ENCODE assay signal across 9 mouse cellular contexts in genomic region chr19:5461411-5461810, GRCm38 (mm10). TPM values are rescaled to one million over a fixed set of nuclear protein-coding genes. Genes with fewer than 3 reads are reported as not detected.
DNase-seq lines count a peak whose midpoint lies in the region; ATAC-seq and TF ChIP-seq lines count a peak whose summit lies in the region.
"Had no signal": no experiment of that assay in that cellular context is flagged by ENCODE, and none has a peak within 500 bp of the region (broad histone marks: within the 10 kb centered on the region; RNA-seq: fewer than 3 reads in every experiment).

No protein-coding gene starts in this region.

- no peaks in the 10 kb centered on the region for H3K9me3 ChIP-seq in heart, embryonic 10.5 days
- no peaks in the 10 kb centered on the region for H3K9me3 ChIP-seq in forebrain, embryonic 14.5 days (replicated peaks; ENCODE audit: control insufficient read depth, low read length)
- H3K9me3 ChIP-seq in liver, embryonic 14.5 days (ENCODE audit: control insufficient read depth, low read length), result no peaks in the 10 kb centered on the region

- no peak for DNase-seq in heart, embryonic 10.5 days (ENCODE audit: low spot score)
- no peak for DNase-seq in heart, postnatal 14 days
- DNase-seq in forebrain, embryonic 14.5 days (ENCODE audit: low spot score), result no peak
- DNase-seq in liver, embryonic 14.5 days (ENCODE audit: low read depth in 3 of 3, low spot score in 3 of 3), result no peak
- no peak for DNase-seq in right cerebral cortex, postnatal 25 days
- DNase-seq in thymus, postnatal 0 days (ENCODE audit: low spot score), result no peak
- DNase-seq in urinary bladder, postnatal 10 days (ENCODE audit: low spot score), result no peak
- DNase-seq: kidney, postnatal 36 days had no signal

- H3ac ChIP-seq in C2C12 (ENCODE audit: control insufficient read depth, insufficient read length, low read depth), result peak overlapping the region; percentile 9

- peaks cover 15% of the 10 kb centered on the region; the same call in 1 of the 2 replicates for H3K27me3 ChIP-seq in heart, embryonic 10.5 days (ENCODE audit: insufficient read depth, poor library complexity, severe bottlenecking)
- no peaks in the 10 kb centered on the region for H3K27me3 ChIP-seq in C2C12 (ENCODE audit: control insufficient read depth, insufficient read depth, insufficient read length)
- H3K27me3 ChIP-seq in forebrain, embryonic 14.5 days (replicated peaks; ENCODE audit: control insufficient read depth, insufficient read depth, low read length), result no peaks in the 10 kb centered on the region
- H3K27me3 ChIP-seq in liver, embryonic 14.5 days (ENCODE audit: control insufficient read depth, insufficient read depth, low read length), result no peaks in the 10 kb centered on the region

- H3K27ac ChIP-seq in heart, embryonic 10.5 days, result no peak overlapping the region
- no peak overlapping the region for H3K27ac ChIP-seq in forebrain, embryonic 14.5 days (ENCODE audit: low read depth, low read length)
- no peak overlapping the region for H3K27ac ChIP-seq in liver, embryonic 14.5 days

- peak overlapping the region; percentile 80; the same call in 1 of the 2 replicates for H3K9ac ChIP-seq in forebrain, embryonic 14.5 days (ENCODE audit: low read length)
- H3K9ac ChIP-seq in liver, embryonic 14.5 days (replicated peaks), result no peak overlapping the region

- WGBS in heart, embryonic 10.5 days, result 85% methylated on average over 6 of the region's 6 CpGs
- 81% methylated on average over 6 of the region's 6 CpGs for WGBS in forebrain, embryonic 14.5 days
- WGBS in liver, embryonic 14.5 days (ENCODE audit: insufficient replicate concordance), result 74% methylated on average over 6 of the region's 6 CpGs

- no peak for ATAC-seq in forebrain, embryonic 14.5 days
- no peak for ATAC-seq in liver, embryonic 14.5 days (ENCODE audit: insufficient read depth)

- peaks cover 7% of the 10 kb centered on the region for H3K79me3 ChIP-seq in C2C12 (ENCODE audit: low read depth)

- peak overlapping the region; percentile 92 for H3K4me2 ChIP-seq in forebrain, embryonic 14.5 days (ENCODE audit: low read length)
- peak overlapping the region; percentile 90 for H3K4me2 ChIP-seq in liver, embryonic 14.5 days (ENCODE audit: low read depth)

- peaks cover 28% of the 10 kb centered on the region for H3K79me2 ChIP-seq in C2C12 (ENCODE audit: control insufficient read depth, insufficient read depth)

- intact Hi-C loops in heart, postnatal 14 days (cut with DNase I), result no loop called here

- no peak for TF ChIP-seq CTCF in C2C12 (IDR thresholded peaks at IDR 0.05; ENCODE audit: control insufficient read depth, insufficient read depth, insufficient read length)
- TF ChIP-seq CTCF in liver, embryonic 14.5 days (IDR thresholded peaks at IDR 0.05; ENCODE audit: low read depth), result no peak

- H3K4me3 ChIP-seq in heart, embryonic 10.5 days, result peak overlapping the region; percentile 84
- peak overlapping the region; percentile 59 for H3K4me3 ChIP-seq in C2C12 (ENCODE audit: insufficient read depth, poor library complexity, severe bottlenecking)
- H3K4me3 ChIP-seq in forebrain, embryonic 14.5 days (ENCODE audit: low read depth, low read length), result peak overlapping the region; percentile 81
- H3K4me3 ChIP-seq in liver, embryonic 14.5 days (ENCODE audit: insufficient read depth in 1 of 2, low read depth in 2 of 2, low read length in 2 of 2), result peak overlapping the region; percentile 77 to 99; a peak in 3 of 4 replicates

- H3K36me3 ChIP-seq in heart, embryonic 10.5 days, result peaks cover 41% of the 10 kb centered on the region
- peaks cover 48% of the 10 kb centered on the region for H3K36me3 ChIP-seq in C2C12 (ENCODE audit: control insufficient read depth, insufficient read depth)
- peaks cover 42% of the 10 kb centered on the region for H3K36me3 ChIP-seq in forebrain, embryonic 14.5 days (ENCODE audit: control insufficient read depth, insufficient read depth, low read length)
- no peaks in the 10 kb centered on the region; the same call in 1 of the 2 replicates for H3K36me3 ChIP-seq in liver, embryonic 14.5 days (replicated peaks; ENCODE audit: control insufficient read depth, insufficient read depth, low read depth)

- H3K4me1 ChIP-seq in heart, embryonic 10.5 days, result peaks cover 36% of the 10 kb centered on the region
- peaks cover 21% of the 10 kb centered on the region for H3K4me1 ChIP-seq in forebrain, embryonic 14.5 days (ENCODE audit: control insufficient read depth, insufficient read depth, low read length)
- peaks cover 14 to 19% of the 10 kb centered on the region in 2 experiments for H3K4me1 ChIP-seq in liver, embryonic 14.5 days (replicated peaks; ENCODE audit: control insufficient read depth in 2 of 2, insufficient read depth in 2 of 2, low read length in 1 of 2)

- no peak for TF ChIP-seq EP300 in liver, embryonic 14.5 days (IDR thresholded peaks at IDR 0.05; ENCODE audit: low read depth)

TF ChIP-seq in C2C12, 6 proteins besides CTCF, POLR2A, EP300 and RAD21:
- no peak for TF ChIP-seq USF1 (IDR thresholded peaks at IDR 0.05; ENCODE audit: low read depth)
- no peak for TF ChIP-seq MAX (IDR thresholded peaks at IDR 0.05)
- no peak for TF ChIP-seq FOSL1 (IDR thresholded peaks at IDR 0.05; ENCODE audit: insufficient read depth, low read length, poor library complexity, severe bottlenecking)
- no peak for TF ChIP-seq MYOG (IDR thresholded peaks at IDR 0.05; ENCODE audit: control insufficient read depth, extremely low read depth, insufficient read length)
- TF ChIP-seq MYOD1 (IDR thresholded peaks at IDR 0.05; ENCODE audit: control insufficient read depth, insufficient read length, low read depth), result no peak
- no peak for TF ChIP-seq CEBPB (IDR thresholded peaks at IDR 0.05; ENCODE audit: low read depth)

RNA-seq across cellular contexts. Expression of gene Fibp, which starts 1.0 kb away (rescaled TPM):
- 79.5 and 87.9 TPM in 2 replicates for polyA plus RNA-seq in heart, embryonic 10.5 days (2016; fragmentation: Nextera tagmentation; extraction: Ambion mirVana)
- 10 to 100 TPM; 55.7 to 63.2 TPM for total RNA-seq in heart, postnatal 14 days (2021)
- polyA plus RNA-seq in C2C12 (2012; fragmentation: generic; extraction: Trizol), result 83.7 TPM
- 153 and 167 TPM in 2 replicates for polyA plus RNA-seq in forebrain, embryonic 14.5 days (2014; fragmentation: Nextera tagmentation; extraction: Ambion mirVana)
- 19.1 and 22.9 TPM in 2 replicates for polyA plus RNA-seq in liver, embryonic 14.5 days (2012; rRNA removed)
- 20.8 and 30.6 TPM in 2 replicates for polyA plus RNA-seq in liver, embryonic 14.5 days (2014; fragmentation: Nextera tagmentation; extraction: Ambion mirVana)
- 104 and 112 TPM in 2 replicates for polyA plus RNA-seq in thymus, postnatal 0 days (2015; fragmentation: Nextera tagmentation; extraction: Ambion mirVana)

RNA-seq across cellular contexts. Expression of gene Ccdc85b, which starts 3.7 kb away (rescaled TPM):
- polyA plus RNA-seq in heart, embryonic 10.5 days (2016; fragmentation: Nextera tagmentation; extraction: Ambion mirVana), result 8.3 and 11.6 TPM in 2 replicates
- 10 to 100 TPM in 1 of 2 experiments, 1 to 10 TPM in 1; 10.0 to 11.2 TPM for total RNA-seq in heart, postnatal 14 days (2021)
- polyA plus RNA-seq in C2C12 (2012; fragmentation: generic; extraction: Trizol), result 30.5 TPM
- 5.9 and 6.4 TPM in 2 replicates for polyA plus RNA-seq in forebrain, embryonic 14.5 days (2014; fragmentation: Nextera tagmentation; extraction: Ambion mirVana)
- 1.00 and 1.4 TPM in 2 replicates for polyA plus RNA-seq in liver, embryonic 14.5 days (2012; rRNA removed)
- polyA plus RNA-seq in liver, embryonic 14.5 days (2014; fragmentation: Nextera tagmentation; extraction: Ambion mirVana), result 1.0 and 1.2 TPM in 2 replicates
- polyA plus RNA-seq in thymus, postnatal 0 days (2015; fragmentation: Nextera tagmentation; extraction: Ambion mirVana), result 7.3 and 8.2 TPM in 2 replicates

RNA-seq across cellular contexts. Expression of gene Ctsw, which starts 6.9 kb away (rescaled TPM):
- 0.85 and 1.1 TPM in 2 replicates for polyA plus RNA-seq in heart, embryonic 10.5 days (2016; fragmentation: Nextera tagmentation; extraction: Ambion mirVana)
- total RNA-seq in heart, postnatal 14 days (2021), result under 1 TPM in 1 of 2 experiments, not detected in 1; 0.71 TPM
- 4.8 TPM for polyA plus RNA-seq in C2C12 (2012; fragmentation: generic; extraction: Trizol)
- 3.4 and 5.3 TPM in 2 replicates for polyA plus RNA-seq in forebrain, embryonic 14.5 days (2014; fragmentation: Nextera tagmentation; extraction: Ambion mirVana)
- polyA plus RNA-seq in liver, embryonic 14.5 days (2012; rRNA removed), result 0.27 and 0.37 TPM in 2 replicates
- polyA plus RNA-seq in liver, embryonic 14.5 days (2014; fragmentation: Nextera tagmentation; extraction: Ambion mirVana), result 0.21 and 0.25 TPM in 2 replicates
- polyA plus RNA-seq in thymus, postnatal 0 days (2015; fragmentation: Nextera tagmentation; extraction: Ambion mirVana), result 42.8 and 43.0 TPM in 2 replicates

RNA-seq across cellular contexts. Expression of gene Efemp2, which starts 12.3 kb away (rescaled TPM):
- polyA plus RNA-seq in heart, embryonic 10.5 days (2016; fragmentation: Nextera tagmentation; extraction: Ambion mirVana), result 62.7 and 92.3 TPM in 2 replicates
- total RNA-seq in heart, postnatal 14 days (2021), result 10 to 100 TPM; 17.9 to 18.3 TPM
- polyA plus RNA-seq in C2C12 (2012; fragmentation: generic; extraction: Trizol), result 177 TPM
- polyA plus RNA-seq in forebrain, embryonic 14.5 days (2014; fragmentation: Nextera tagmentation; extraction: Ambion mirVana), result 25.1 and 29.0 TPM in 2 replicates
- 11.4 and 17.5 TPM in 2 replicates for polyA plus RNA-seq in liver, embryonic 14.5 days (2012; rRNA removed)
- polyA plus RNA-seq in liver, embryonic 14.5 days (2014; fragmentation: Nextera tagmentation; extraction: Ambion mirVana), result 11.4 and 11.6 TPM in 2 replicates
- 26.5 and 27.9 TPM in 2 replicates for polyA plus RNA-seq in thymus, postnatal 0 days (2015; fragmentation: Nextera tagmentation; extraction: Ambion mirVana)

RNA-seq across cellular contexts. Expression of gene Fosl1, which starts 14.1 kb away (rescaled TPM):
- polyA plus RNA-seq in heart, embryonic 10.5 days (2016; fragmentation: Nextera tagmentation; extraction: Ambion mirVana), result 0.34 and 0.49 TPM in 2 replicates
- total RNA-seq in heart, postnatal 14 days (2021), result not detected
- polyA plus RNA-seq in C2C12 (2012; fragmentation: generic; extraction: Trizol), result 146 TPM
- polyA plus RNA-seq in forebrain, embryonic 14.5 days (2014; fragmentation: Nextera tagmentation; extraction: Ambion mirVana), result not detected in 2 replicates
- polyA plus RNA-seq in liver, embryonic 14.5 days (2012; rRNA removed), result 0.02 TPM in 1 of 2 replicates, not detected in the other
- polyA plus RNA-seq in liver, embryonic 14.5 days (2014; fragmentation: Nextera tagmentation; extraction: Ambion mirVana), result not detected in 2 replicates
- polyA plus RNA-seq in thymus, postnatal 0 days (2015; fragmentation: Nextera tagmentation; extraction: Ambion mirVana), result 0.47 TPM in 1 of 2 replicates, not detected in the other
